Mouse (Mus musculus): Measurements from ENCODE around the gene Arpc2. TPM values are rescaled to one million over a fixed set of nuclear protein-coding genes. Genes with fewer than 3 reads are reported as not detected.

Gene Arpc2
- polyA plus RNA-seq, 1 experiment from 2014 or later: 381 TPM

DNA sequence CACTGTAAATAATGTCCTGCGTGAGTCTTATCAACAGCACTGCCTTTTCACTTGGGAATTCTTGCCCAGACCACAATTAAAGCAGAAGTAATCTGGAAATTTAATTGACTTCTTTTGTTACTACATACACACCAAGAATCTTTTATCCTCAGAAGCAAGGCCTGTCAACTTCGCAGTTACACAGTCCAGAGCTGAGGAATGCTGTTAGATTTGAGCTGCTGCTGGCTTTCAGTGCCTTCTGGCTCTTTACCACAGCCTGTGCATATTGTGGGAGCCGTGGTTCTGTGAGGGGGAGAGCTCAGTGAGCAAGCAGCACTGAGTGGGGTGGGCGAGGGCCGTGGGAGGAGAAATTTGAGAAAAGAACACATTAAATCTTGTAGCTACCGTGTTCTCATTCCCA is 4.4 kb downstream of the Arpc2 start:
- peak overlapping the region; percentile 52 for H3K27ac ChIP-seq
- no peak overlapping the region for H3K9ac ChIP-seq
- WGBS: 53% methylated on average over 6 of the region's 6 CpGs

GRCm38 (mm10) chr1:74240832-74241231 is 4.9 kb downstream of the Arpc2 start:
- Histone ChIP-seq H3K9ac (no peak overlapping the region), H3K4me1 (peaks cover 32% of the 10 kb centered on the region), H3K27ac (peak overlapping the region; percentile 52; the same call in 1 of the 2 replicates), H3K4me3 (no peak overlapping the region), H3K36me3 (no peaks in the 10 kb centered on the region), H3K9me3 (no peaks in the 10 kb centered on the region), H3K4me2 (replicated peaks) (no peak overlapping the region), H3K27me3 (no peaks in the 10 kb centered on the region)
- 83% methylated on average over 4 of the region's 4 CpGs for WGBS
- ATAC-seq (ENCODE audit: insufficient number of reproducible peaks, insufficient read depth, low FRiP score, low TSS enrichment): no peak

More for the DNA sequence above, 4.4 kb downstream of the Arpc2 start:
- Histone ChIP-seq H3K27me3 (no peaks in the 10 kb centered on the region), H3K4me3 (no peak overlapping the region), H3K9me3 (no peaks in the 10 kb centered on the region), H3K4me2 (replicated peaks) (no peak overlapping the region; the same call in 1 of the 2 replicates), H3K4me1 (peaks cover 32% of the 10 kb centered on the region), H3K36me3 (no peaks in the 10 kb centered on the region)
- ATAC-seq (ENCODE audit: insufficient number of reproducible peaks, insufficient read depth, low FRiP score, low TSS enrichment): peak; percentile 22; the same call in 1 of the 2 replicates

DNA sequence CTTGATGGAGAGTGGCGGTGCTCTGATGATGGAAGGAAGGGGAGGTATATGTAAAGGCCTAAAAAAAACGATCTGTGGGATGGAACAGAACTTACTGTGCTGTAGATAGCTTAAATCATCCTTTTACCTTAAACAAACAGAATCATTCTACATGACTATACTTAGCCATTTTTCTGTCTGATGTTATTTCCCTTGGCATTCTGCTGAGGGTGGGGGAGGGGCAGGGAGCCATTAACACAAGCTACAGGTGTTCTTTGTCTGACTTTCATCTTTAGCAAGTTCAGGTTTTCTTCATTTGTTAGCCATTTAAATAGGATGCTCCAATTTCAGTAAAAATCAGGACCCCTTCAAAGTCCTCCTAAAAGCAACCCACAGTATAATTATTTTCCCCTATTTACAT is 9.6 kb downstream of the Arpc2 start:
- Histone ChIP-seq H3K36me3 (peaks cover 24% of the 10 kb centered on the region), H3K27ac (no peak overlapping the region), H3K9ac (no peak overlapping the region), H3K4me3 (no peak overlapping the region), H3K9me3 (no peaks in the 10 kb centered on the region), H3K4me1 (peaks cover under 1% of the 10 kb centered on the region; the same call in 1 of the 2 replicates), H3K27me3 (no peaks in the 10 kb centered on the region), H3K4me2 (replicated peaks) (no peak overlapping the region)
- WGBS: 78% methylated on average over 2 of the region's 2 CpGs
- no peak for ATAC-seq (ENCODE audit: insufficient number of reproducible peaks, insufficient read depth, low FRiP score, low TSS enrichment)

- Histone ChIP-seq H3K4me1 (no peaks in the 10 kb centered on the region), H3K4me2 (replicated peaks) (no peak overlapping the region), H3K27ac (no peak overlapping the region), H3K4me3 (no peak overlapping the region), H3K27me3 (no peaks in the 10 kb centered on the region), H3K36me3 (peaks cover 51% of the 10 kb centered on the region), H3K9ac (no peak overlapping the region), H3K9me3 (no peaks in the 10 kb centered on the region)
- WGBS: 70% methylated on average over 1 of the region's 1 CpGs
- ATAC-seq (ENCODE audit: insufficient number of reproducible peaks, insufficient read depth, low FRiP score, low TSS enrichment): no peak
Measured at GRCm38 (mm10) chr1:74248799-74249198, 12.9 kb downstream of the Arpc2 start.

- ATAC-seq (ENCODE audit: insufficient number of reproducible peaks, insufficient read depth, low FRiP score, low TSS enrichment): no peak
- H3K4me2 ChIP-seq (replicated peaks): no peak overlapping the region
- no peak overlapping the region for H3K27ac ChIP-seq
- H3K4me3 ChIP-seq: no peak overlapping the region
- H3K4me1 ChIP-seq: no peaks in the 10 kb centered on the region
- no peaks in the 10 kb centered on the region for H3K27me3 ChIP-seq
- no peaks in the 10 kb centered on the region for H3K9me3 ChIP-seq
- no peak overlapping the region for H3K9ac ChIP-seq
- peaks cover 57% of the 10 kb centered on the region for H3K36me3 ChIP-seq
- 82% methylated on average over 5 of the region's 5 CpGs for WGBS
Measured at GRCm38 (mm10) chr1:74249331-74249980, 13.6 kb downstream of the Arpc2 start.

- Histone ChIP-seq H3K9ac (no peak overlapping the region), H3K4me1 (no peaks in the 10 kb centered on the region), H3K36me3 (peaks cover 62% of the 10 kb centered on the region), H3K27me3 (no peaks in the 10 kb centered on the region), H3K4me2 (replicated peaks) (no peak overlapping the region), H3K4me3 (no peak overlapping the region), H3K27ac (no peak overlapping the region), H3K9me3 (no peaks in the 10 kb centered on the region)
- ATAC-seq (ENCODE audit: insufficient number of reproducible peaks, insufficient read depth, low FRiP score, low TSS enrichment): no peak
- 90% methylated on average over 4 of the region's 4 CpGs for WGBS
Measured at GRCm38 (mm10) chr1:74250096-74250495, 14.2 kb downstream of the Arpc2 start.

DNA sequence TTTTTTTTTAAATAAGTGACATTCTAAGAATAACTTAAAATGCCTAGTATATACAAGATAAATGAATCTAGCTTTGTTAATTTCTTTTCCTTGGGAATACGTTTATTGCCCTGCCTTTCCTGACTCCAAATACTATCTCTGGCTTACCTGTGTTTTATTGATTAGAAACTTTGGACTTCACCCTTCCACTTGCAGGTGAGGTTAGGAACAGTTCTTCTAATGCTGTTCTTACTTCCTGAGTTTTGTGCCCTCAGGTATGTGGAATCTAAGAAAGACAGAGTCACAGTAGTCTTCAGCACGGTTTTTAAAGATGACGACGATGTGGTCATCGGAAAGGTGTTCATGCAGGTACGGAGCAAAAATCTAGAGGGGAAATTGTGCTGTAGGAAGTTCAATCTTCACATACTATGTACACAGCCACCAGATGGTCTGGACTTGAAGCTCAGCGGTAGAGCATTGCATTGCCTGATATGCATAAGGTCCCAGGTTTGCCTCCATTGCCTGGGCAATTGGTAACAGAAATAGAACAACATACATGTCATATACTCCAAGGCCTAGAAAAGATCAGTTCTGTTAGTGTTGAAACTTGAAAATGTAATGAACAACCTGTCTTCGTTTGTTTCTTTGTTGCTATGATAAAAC is 19.9 kb downstream of the Arpc2 start:
- H3K36me3 ChIP-seq: peaks cover 82% of the 10 kb centered on the region
- no peak overlapping the region for H3K4me3 ChIP-seq
- no peaks in the 10 kb centered on the region for H3K9me3 ChIP-seq
- no peaks in the 10 kb centered on the region for H3K27me3 ChIP-seq
- ATAC-seq (ENCODE audit: insufficient number of reproducible peaks, insufficient read depth, low FRiP score, low TSS enrichment): no peak
- H3K27ac ChIP-seq: no peak overlapping the region
- H3K9ac ChIP-seq: no peak overlapping the region
- H3K4me2 ChIP-seq (replicated peaks): no peak overlapping the region
- no peaks in the 10 kb centered on the region for H3K4me1 ChIP-seq
- WGBS: 91% methylated on average over 8 of the region's 8 CpGs

GRCm38 (mm10) chr1:74256782-74257181 is 20.9 kb downstream of the Arpc2 start:
- no peak overlapping the region for H3K4me2 ChIP-seq (replicated peaks)
- no peak overlapping the region for H3K9ac ChIP-seq
- no peaks in the 10 kb centered on the region for H3K4me1 ChIP-seq
- H3K27ac ChIP-seq: no peak overlapping the region
- no peak for ATAC-seq (ENCODE audit: insufficient number of reproducible peaks, insufficient read depth, low FRiP score, low TSS enrichment)
- 72% methylated on average over 4 of the region's 4 CpGs for WGBS
- H3K36me3 ChIP-seq: peaks cover 75% of the 10 kb centered on the region
- no peak overlapping the region for H3K4me3 ChIP-seq
- H3K9me3 ChIP-seq: no peaks in the 10 kb centered on the region
- no peaks in the 10 kb centered on the region for H3K27me3 ChIP-seq

DNA sequence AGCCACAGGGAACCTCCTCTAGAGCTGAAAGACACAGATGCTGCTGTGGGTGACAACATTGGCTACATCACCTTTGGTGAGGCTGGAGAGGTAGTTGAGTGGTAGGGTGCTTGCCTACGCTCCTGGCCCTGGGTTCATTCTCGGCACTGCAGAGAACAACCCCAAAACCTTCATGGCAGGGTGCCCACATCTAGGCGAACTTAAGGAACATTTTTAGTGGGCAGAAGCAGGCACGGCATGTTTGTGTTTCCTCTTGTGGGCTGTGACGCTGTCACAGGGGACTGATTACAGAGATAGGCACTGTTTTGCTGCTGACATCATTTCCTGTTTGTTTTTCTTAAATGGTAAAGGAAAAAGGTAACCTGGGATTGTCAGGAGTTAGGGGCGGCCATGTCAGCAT is 26.6 kb downstream of the Arpc2 start:
- Histone ChIP-seq H3K4me3 (no peak overlapping the region), H3K36me3 (peaks cover 85% of the 10 kb centered on the region), H3K9me3 (no peaks in the 10 kb centered on the region), H3K9ac (no peak overlapping the region), H3K27me3 (no peaks in the 10 kb centered on the region), H3K4me2 (replicated peaks) (no peak overlapping the region), H3K4me1 (no peaks in the 10 kb centered on the region), H3K27ac (no peak overlapping the region)
- no peak for ATAC-seq (ENCODE audit: insufficient number of reproducible peaks, insufficient read depth, low FRiP score, low TSS enrichment)
- WGBS: 88% methylated on average over 6 of the region's 6 CpGs

DNA sequence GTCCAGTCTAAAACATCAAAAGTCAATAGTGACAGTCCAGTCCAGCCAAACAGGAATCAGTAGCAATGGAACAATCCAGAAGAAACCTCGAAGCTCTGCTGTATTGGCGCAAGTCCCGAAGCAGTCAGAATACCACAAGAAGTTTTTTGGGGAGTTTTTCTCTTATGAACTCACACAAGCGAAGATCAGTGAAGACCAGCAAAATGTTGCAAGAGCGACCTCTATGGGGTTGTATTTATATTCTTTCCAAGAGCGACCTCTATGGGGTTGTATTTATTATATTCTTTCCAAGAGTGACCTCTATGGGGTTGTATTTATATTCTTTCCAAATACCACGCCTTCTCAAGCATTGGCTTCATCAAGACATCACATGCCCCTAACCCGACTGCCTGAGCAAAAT is 32.9 kb downstream of the Arpc2 start:
- Histone ChIP-seq H3K4me1 (no peaks in the 10 kb centered on the region), H3K9ac (no peak overlapping the region), H3K9me3 (no peaks in the 10 kb centered on the region), H3K4me3 (no peak overlapping the region), H3K4me2 (replicated peaks) (no peak overlapping the region), H3K36me3 (peaks cover 52% of the 10 kb centered on the region), H3K27ac (no peak overlapping the region), H3K27me3 (no peaks in the 10 kb centered on the region)
- 87% methylated on average over 8 of the region's 8 CpGs for WGBS
- ATAC-seq (ENCODE audit: insufficient number of reproducible peaks, insufficient read depth, low FRiP score, low TSS enrichment): no peak

GRCm38 (mm10) chr1:74271659-74272058 is 35.8 kb downstream of the Arpc2 start:
- H3K27ac ChIP-seq: no peak overlapping the region

GRCm38 (mm10) chr1:74275015-74275414 is 39.1 kb downstream of the Arpc2 start:
- Histone ChIP-seq H3K4me3 (no peak overlapping the region), H3K9me3 (no peaks in the 10 kb centered on the region), H3K9ac (no peak overlapping the region), H3K27me3 (no peaks in the 10 kb centered on the region), H3K36me3 (peaks cover 16% of the 10 kb centered on the region), H3K4me2 (replicated peaks) (no peak overlapping the region; the same call in 1 of the 2 replicates), H3K27ac (0 out of 2 replicates have a peak overlapping the region, but pooled peaks have one; percentile 18), H3K4me1 (peaks cover 16% of the 10 kb centered on the region)
- WGBS: 14% methylated on average over 9 of the region's 9 CpGs
- no peak for ATAC-seq (ENCODE audit: insufficient number of reproducible peaks, insufficient read depth, low FRiP score, low TSS enrichment)

More at GRCm38 (mm10) chr1:74271659-74272058, 35.8 kb downstream of the Arpc2 start:
- Histone ChIP-seq H3K4me1 (peaks cover 16% of the 10 kb centered on the region), H3K9me3 (no peaks in the 10 kb centered on the region), H3K9ac (no peak overlapping the region), H3K27me3 (no peaks in the 10 kb centered on the region), H3K4me3 (no peak overlapping the region), H3K36me3 (peaks cover 22% of the 10 kb centered on the region), H3K4me2 (replicated peaks) (no peak overlapping the region)
- 84% methylated on average over 4 of the region's 4 CpGs for WGBS
- no peak for ATAC-seq (ENCODE audit: insufficient number of reproducible peaks, insufficient read depth, low FRiP score, low TSS enrichment)
